Mouse (Mus musculus) embryonic fibroblast, embryonic 13.5 days (primary cell): ENCODE measurements around the gene Nudt3. TPM values are rescaled to one million over a fixed set of nuclear protein-coding genes. Genes with fewer than 3 reads are reported as not detected.

Experiments
- H3K27ac ChIP-seq: 2 replicates; pipeline ENCODE4 v1.5.1; 2012; ENCODE audit warnings: low read length, control low read depth, inconsistent platforms; ENCODE audit not compliant: insufficient read depth
- H3K4me1 ChIP-seq: 2 replicates; pipeline ENCODE4 v1.6.1; 2011; ENCODE audit warnings: low read length; ENCODE audit not compliant: control insufficient read depth, insufficient read depth
- H3K4me3 ChIP-seq: 2 replicates; pipeline ENCODE4 v1.5.1; 2011; ENCODE audit warnings: mild to moderate bottlenecking, control low read depth, low read length; ENCODE audit not compliant: insufficient read depth
- CTCF ChIP-seq: IDR thresholded peaks from 2 replicates; pipeline ENCODE4 v1.5.1; 2011; ENCODE audit warnings: mild to moderate bottlenecking, control low read depth, low read length, moderate library complexity, borderline replicate concordance; ENCODE audit not compliant: insufficient read depth
- POLR2A ChIP-seq: IDR thresholded peaks from 2 replicates; pipeline ENCODE4 v1.6.1; 2011; ENCODE audit warnings: low read depth, mild to moderate bottlenecking, control low read depth, low read length, moderate library complexity
- polyA plus RNA-seq: library from polyadenylated mRNA; stranded (reverse); fragments of >200 nt; gene quantifications from 2 replicates; pipeline ENCODE4 v1.2.4, GENCODE M21; 2011; ENCODE audit warnings: low read depth; ENCODE audit not compliant: missing spikeins, insufficient read length

The Nudt3 gene
- polyA plus RNA-seq, 1 experiment = 131 TPM

GRCm38 (mm10) chr17:27622611-27623359 lies 510 bp downstream of the Nudt3 start:
- Histone ChIP-seq H3K27ac (peak overlapping the region; percentile 71), H3K4me1 (0 out of 2 replicates have a peak, but pooled peaks cover 4% of the 10 kb centered on the region), H3K4me3 (peak overlapping the region; percentile 83)
- TF ChIP-seq POLR2A (no peak; the same call in 1 of the 2 replicates), CTCF (no peak)

GRCm38 (mm10) chr17:27621705-27622531 lies 1.4 kb downstream of the Nudt3 start:
- Histone ChIP-seq H3K4me3 (peak overlapping the region; percentile 83), H3K27ac (peak overlapping the region; percentile 71), H3K4me1 (0 out of 2 replicates have a peak, but pooled peaks cover 4% of the 10 kb centered on the region)
- TF ChIP-seq POLR2A = peak; percentile 38
- TF ChIP-seq CTCF = no peak

GRCm38 (mm10) chr17:27621161-27621560 lies 2.1 kb downstream of the Nudt3 start:
- no peak for TF ChIP-seq CTCF
- TF ChIP-seq POLR2A = no peak
- Histone ChIP-seq H3K4me3 (peak overlapping the region; percentile 83), H3K4me1 (0 out of 2 replicates have a peak, but pooled peaks cover 4% of the 10 kb centered on the region), H3K27ac (0 out of 2 replicates have a peak overlapping the region, but pooled peaks have one; percentile 10)

- H3K4me3 ChIP-seq = no peak overlapping the region
- TF ChIP-seq CTCF (no peak), POLR2A (no peak)
- H3K4me1 ChIP-seq = peaks cover 12% of the 10 kb centered on the region; the same call in 1 of the 2 replicates
- no peak overlapping the region for H3K27ac ChIP-seq
These were observed 7.9 kb downstream of the Nudt3 start for GRCm38 (mm10) chr17:27615388-27615787.

GRCm38 (mm10) chr17:27613016-27613415 lies 10.3 kb downstream of the Nudt3 start:
- Histone ChIP-seq H3K4me1 (peaks cover 12% of the 10 kb centered on the region; the same call in 1 of the 2 replicates), H3K4me3 (no peak overlapping the region), H3K27ac (no peak overlapping the region)
- TF ChIP-seq CTCF = no peak
- TF ChIP-seq POLR2A = no peak

- no peak for TF ChIP-seq CTCF
- TF ChIP-seq POLR2A = no peak
These were observed 11.3 kb downstream of the Nudt3 start for GRCm38 (mm10) chr17:27611994-27612393.

GRCm38 (mm10) chr17:27611519-27611884 lies 11.8 kb downstream of the Nudt3 start:
- Histone ChIP-seq H3K4me3 (no peak overlapping the region), H3K27ac (no peak overlapping the region), H3K4me1 (peaks cover 12% of the 10 kb centered on the region; the same call in 1 of the 2 replicates)
- TF ChIP-seq POLR2A = no peak
- TF ChIP-seq CTCF = no peak

More at GRCm38 (mm10) chr17:27611994-27612393, 11.3 kb downstream of the Nudt3 start:
- H3K27ac ChIP-seq = no peak overlapping the region
- H3K4me3 ChIP-seq = no peak overlapping the region
- peaks cover 12% of the 10 kb centered on the region; the same call in 1 of the 2 replicates for H3K4me1 ChIP-seq

- TF ChIP-seq POLR2A (no peak), CTCF (no peak)
- H3K4me3 ChIP-seq = no peak overlapping the region
- H3K4me1 ChIP-seq = peaks cover 12% of the 10 kb centered on the region; the same call in 1 of the 2 replicates
- no peak overlapping the region for H3K27ac ChIP-seq
These were observed 12.4 kb downstream of the Nudt3 start for GRCm38 (mm10) chr17:27610679-27611518.

- Histone ChIP-seq H3K4me3 (no peak overlapping the region), H3K4me1 (peaks cover 12% of the 10 kb centered on the region; the same call in 1 of the 2 replicates), H3K27ac (no peak overlapping the region)
- TF ChIP-seq POLR2A = no peak
- TF ChIP-seq CTCF = no peak
These were observed 13.7 kb downstream of the Nudt3 start for GRCm38 (mm10) chr17:27609576-27609975.
